In the genomic region with DNA sequence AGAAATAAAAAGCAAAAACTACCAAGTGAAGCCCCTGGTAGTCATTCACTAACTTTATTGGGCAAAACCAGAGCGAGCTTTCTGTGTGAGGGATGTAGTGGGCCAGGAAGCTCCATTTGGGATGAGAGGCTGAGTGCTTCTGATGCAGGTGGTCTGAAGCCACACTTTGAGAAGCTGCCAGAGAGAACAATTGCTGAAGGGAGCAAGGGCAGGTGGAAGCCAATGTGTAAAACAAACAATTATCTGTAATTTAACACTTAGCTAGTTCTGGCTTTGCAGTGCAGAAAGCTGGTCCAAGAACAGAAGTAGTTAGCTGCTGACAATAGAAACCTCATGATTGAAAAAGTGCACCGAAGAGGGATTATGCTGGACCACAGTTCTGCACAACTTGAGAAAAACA, we compare ENCODE assay signal across 15 mouse cellular contexts.
"Had no signal": no experiment of that assay in that cellular context is flagged by ENCODE, and none has a peak within 500 bp of the region (broad histone marks: within the 10 kb centered on the region; RNA-seq: fewer than 3 reads in every experiment).

No protein-coding gene starts in this region.

- H3K4me3 ChIP-seq: limb, embryonic 12.5 days; liver, embryonic 13.5 days; lung, embryonic 15.5 days; megakaryocyte, embryonic 14.5 days; midbrain, embryonic 12.5 days; neural tube, embryonic 12.5 days had no signal

- DNase-seq: kidney, adult 18-20 months; kidney, postnatal 10 days; kidney, postnatal 4 days; liver; liver, embryonic 13.5 days; liver, postnatal 0 days; lung, postnatal 14 days; thymus, postnatal 4 days had no signal

- H3K4me1 ChIP-seq: limb, embryonic 12.5 days; liver, embryonic 13.5 days; lung, embryonic 15.5 days; megakaryocyte, embryonic 14.5 days; midbrain, embryonic 12.5 days; neural tube, embryonic 12.5 days had no signal

- H3K27ac ChIP-seq: limb, embryonic 12.5 days; liver, embryonic 13.5 days; lung, embryonic 15.5 days; macrophage; midbrain, embryonic 12.5 days; neural tube, embryonic 12.5 days; stomach, postnatal 0 days had no signal

- H3K27me3 ChIP-seq: limb, embryonic 12.5 days; liver, embryonic 13.5 days; lung, embryonic 15.5 days; megakaryocyte, embryonic 14.5 days; midbrain, embryonic 12.5 days; neural tube, embryonic 12.5 days had no signal

- H3K4me2 ChIP-seq: limb, embryonic 12.5 days; liver, embryonic 13.5 days; lung, embryonic 15.5 days; midbrain, embryonic 12.5 days; neural tube, embryonic 12.5 days had no signal

- H3K9ac ChIP-seq: limb, embryonic 12.5 days; liver, embryonic 13.5 days; liver, postnatal 0 days; lung, embryonic 15.5 days; midbrain, embryonic 12.5 days; neural tube, embryonic 12.5 days had no signal

- H3K9me3 ChIP-seq: limb, embryonic 12.5 days; lung, embryonic 15.5 days; midbrain, embryonic 12.5 days; neural tube, embryonic 12.5 days had no signal

- H3K36me3 ChIP-seq: limb, embryonic 12.5 days; liver, embryonic 13.5 days; lung, embryonic 15.5 days; midbrain, embryonic 12.5 days; neural tube, embryonic 12.5 days had no signal

- ATAC-seq: liver, postnatal 0 days had no signal
